ENCODE assay signal across 8 mouse cellular contexts in genomic region chr11:108980530-108980929, GRCm38 (mm10).
DNase-seq lines count a peak whose midpoint lies in the region; ATAC-seq lines count a peak whose summit lies in the region.

No protein-coding gene starts in this region.

- WGBS in forebrain, embryonic 10.5 days: 90% methylated on average over 12 of the region's 12 CpGs

- no peaks in the 10 kb centered on the region for H3K36me3 ChIP-seq in forebrain, embryonic 10.5 days (replicated peaks)

- H3K4me3 ChIP-seq in forebrain, embryonic 10.5 days: no peak overlapping the region

- H3K9me3 ChIP-seq in forebrain, embryonic 10.5 days: no peaks in the 10 kb centered on the region

- no peak for ATAC-seq in megakaryocyte progenitor cell, adult 5-6 weeks (replicated peaks; ENCODE audit: poor library complexity)

- peaks cover 31% of the 10 kb centered on the region for H3K27me3 ChIP-seq in forebrain, embryonic 10.5 days (ENCODE audit: poor library complexity, severe bottlenecking)

- H3K4me1 ChIP-seq in forebrain, embryonic 10.5 days: peaks cover 20% of the 10 kb centered on the region

- no peak overlapping the region for H3K27ac ChIP-seq in forebrain, embryonic 10.5 days

- DNase-seq in urinary bladder, postnatal 14 days (ENCODE audit: low spot score): peak; percentile 77
- no peak for DNase-seq in urinary bladder, postnatal 10 days (ENCODE audit: low spot score)
- peak; percentile 38 for DNase-seq in heart, adult 8-10 months (ENCODE audit: low spot score)
- peak; percentile 45 for DNase-seq in left cerebral cortex, adult 11 months (ENCODE audit: low spot score)
- DNase-seq in right cerebral cortex, postnatal 14 days: peak; percentile 53
- DNase-seq in embryo, embryonic 9.5 days (ENCODE audit: extremely low spot score): no peak
- no peak for DNase-seq in forebrain, embryonic 10.5 days (ENCODE audit: extremely low spot score, low spot score)

Comparison
In these comparisons a context has a peak if more than half of its experiments do, and no peak if none do; other contexts are left out.
1. DNase-seq: peak in urinary bladder, postnatal 14 days (single experiment), heart, adult 8-10 months (single experiment), left cerebral cortex, adult 11 months (single experiment) and right cerebral cortex, postnatal 14 days (single experiment); none in urinary bladder, postnatal 10 days (single experiment), embryo, embryonic 9.5 days (single experiment) and forebrain, embryonic 10.5 days (single experiment).